Mouse (Mus musculus) midbrain, postnatal 0 days (tissue): ENCODE results near the gene Tspan14. TPM values are rescaled to one million over a fixed set of nuclear protein-coding genes. Genes with fewer than 3 reads are reported as not detected.

Experiments
- ATAC-seq: fragments of 200-750 bp; cut with Nextera tagmentation; 2 replicates; pipeline ENCODE4 v1.8.0; 2017; ENCODE audit warnings: moderate number of reproducible peaks, mild to moderate bottlenecking, moderate TSS enrichment, moderate library complexity; ENCODE audit not compliant: low FRiP score
- DNase-seq: peaks from one replicate; pipeline ENCODE4 v3.0.0-alpha.2; 2015; ENCODE audit warnings: low spot score
- H3K27ac ChIP-seq: fragments of 300-500 bp; sonication (generic); 2 replicates; pipeline ENCODE4 v1.5.1; 2014; ENCODE audit warnings: low read depth, mild to moderate bottlenecking, low read length, mixed read lengths
- H3K27me3 ChIP-seq: fragments of 300-500 bp; sonication (generic); 2 replicates; pipeline ENCODE4 v1.6.1; 2014; ENCODE audit warnings: low read length, control low read depth, mixed read lengths; ENCODE audit not compliant: insufficient read depth
- H3K36me3 ChIP-seq: fragments of 300-500 bp; sonication (generic); 2 replicates; pipeline ENCODE4 v1.6.1; 2014; ENCODE audit warnings: low read length, control low read depth, mixed read lengths; ENCODE audit not compliant: insufficient read depth
- H3K4me1 ChIP-seq: fragments of 300-500 bp; sonication (generic); 2 replicates; pipeline ENCODE4 v1.6.1; 2014; ENCODE audit warnings: mild to moderate bottlenecking, control low read depth, antibody characterized with exemption, low read length, mixed read lengths; ENCODE audit not compliant: insufficient read depth
- H3K4me2 ChIP-seq: fragments of 300-500 bp; sonication (generic); 2 replicates; pipeline ENCODE4 v1.6.1; 2014; ENCODE audit warnings: low read depth, mild to moderate bottlenecking, low read length, mixed read lengths; ENCODE audit not compliant: poor library complexity, severe bottlenecking
- H3K4me3 ChIP-seq: fragments of 300-500 bp; sonication (generic); 2 replicates; pipeline ENCODE4 v1.5.1; 2014; ENCODE audit warnings: low read depth, mild to moderate bottlenecking, low read length, moderate library complexity
- H3K9ac ChIP-seq: fragments of 300-500 bp; sonication (generic); replicated peaks from 2 replicates; pipeline ENCODE4 v1.6.1; 2014; ENCODE audit warnings: mild to moderate bottlenecking, low read length, moderate library complexity, mixed read lengths; ENCODE audit not compliant: poor library complexity, severe bottlenecking
- H3K9me3 ChIP-seq: fragments of 300-500 bp; sonication (generic); 2 replicates; pipeline ENCODE4 v1.6.1; 2016; ENCODE audit warnings: low read length, control low read depth
- CTCF ChIP-seq: IDR thresholded peaks from 2 replicates; pipeline ENCODE4 v1.5.1; 2016; ENCODE audit warnings: antibody characterized with exemption, mild to moderate bottlenecking
- WGBS: fragments of 180-500 bp; shearing (Covaris S2); extraction: QIAGEN DNeasy Blood & Tissue Kit; methylation state at CpG from one replicate; pipeline ENCODE4 v1.1.7; 2014; 5-methylcytosine and 5-hydroxymethylcytosine counted together
- polyA plus RNA-seq: library from polyadenylated mRNA; unstranded; fragments of >200 nt; fragmentation: Nextera tagmentation; extraction: Ambion mirVana; gene quantifications from 2 replicates; pipeline ENCODE4 v1.2.1, GENCODE M21; 2015
- total RNA-seq: library from RNA; depleted of rRNA; stranded (reverse); fragments of >200 nt; gene quantifications from 2 replicates; pipeline ENCODE4 v1.2.3, GENCODE M21; 2014

The Tspan14 gene
- total and polyA plus RNA-seq, 2 experiments from 2014 or later = 28.3 to 31.2 TPM

DNA sequence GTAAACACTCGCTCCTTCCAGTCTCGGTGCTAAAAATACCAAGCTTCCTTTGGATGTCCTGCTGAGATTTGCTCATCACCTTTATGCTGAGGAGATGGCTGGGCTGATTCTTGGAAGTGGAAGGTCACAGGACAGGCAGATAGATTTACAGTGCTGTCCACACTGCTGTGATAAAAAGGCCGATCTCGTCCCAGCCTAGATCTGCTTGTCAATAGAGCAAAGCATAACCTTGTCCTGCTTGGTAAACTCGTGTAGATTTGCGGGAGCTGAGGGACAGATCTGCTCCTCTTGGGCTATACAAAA, 942 bp upstream of the Tspan14 start:
- H3K9me3 ChIP-seq = no peaks in the 10 kb centered on the region
- H3K4me1 ChIP-seq = peaks cover 5% of the 10 kb centered on the region
- ATAC-seq (no peak), DNase-seq (no peak)
- H3K9ac ChIP-seq = peak overlapping the region; percentile 83
- peak overlapping the region; percentile 77 for H3K4me3 ChIP-seq
- no peaks in the 10 kb centered on the region for H3K36me3 ChIP-seq
- H3K27ac ChIP-seq = peak overlapping the region; percentile 90
- no peak for TF ChIP-seq CTCF
- peak overlapping the region; percentile 87 for H3K4me2 ChIP-seq
- no peaks in the 10 kb centered on the region for H3K27me3 ChIP-seq
- 5% methylated on average over 6 of the region's 6 CpGs for WGBS

DNA sequence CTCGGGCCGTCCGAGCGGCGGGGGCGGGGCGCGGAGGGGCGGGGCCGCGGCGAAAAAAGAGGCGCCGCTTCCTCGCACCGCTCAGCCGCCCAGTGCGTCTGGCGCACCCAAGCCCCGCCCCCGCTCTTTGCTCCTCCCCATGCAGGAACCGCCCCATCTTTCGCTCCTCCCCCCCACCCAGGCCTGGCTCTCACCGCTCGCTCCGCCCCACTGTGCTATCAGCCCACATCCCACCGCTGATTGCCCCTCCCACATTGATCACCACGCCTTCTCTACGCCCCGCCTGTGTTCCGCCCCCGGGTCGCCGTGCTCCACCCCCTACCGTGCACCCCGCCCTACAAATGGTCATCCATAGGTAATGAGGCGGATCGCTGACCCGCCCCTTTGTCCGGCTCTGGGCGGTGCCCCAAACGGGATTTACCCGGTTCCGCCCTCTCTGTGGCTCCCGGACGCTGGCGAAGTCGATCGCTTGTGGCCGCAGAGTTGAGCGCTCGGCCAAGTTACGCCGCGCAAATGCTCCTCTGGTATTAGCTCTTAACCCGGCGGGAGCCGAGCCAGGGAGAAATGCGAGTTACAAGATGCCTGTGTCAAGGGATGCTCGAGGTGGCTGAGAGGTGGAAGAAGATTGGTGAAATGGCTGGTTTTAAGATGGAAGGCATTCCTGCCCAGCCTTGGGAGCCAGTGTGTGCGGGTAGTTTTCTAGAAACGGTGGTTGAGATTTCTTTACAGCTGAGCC, 423 bp upstream of the Tspan14 start:
- TF ChIP-seq CTCF = no peak
- Histone ChIP-seq H3K9me3 (no peaks in the 10 kb centered on the region), H3K4me2 (peak overlapping the region; percentile 87), H3K27ac (peak overlapping the region; percentile 90), H3K9ac (peak overlapping the region; percentile 83), H3K4me3 (peak overlapping the region; percentile 77), H3K27me3 (no peaks in the 10 kb centered on the region), H3K4me1 (peaks cover 5% of the 10 kb centered on the region), H3K36me3 (no peaks in the 10 kb centered on the region)
- WGBS = under 1% methylated on average over 47 of the region's 62 CpGs
- DNase-seq = peak; percentile 96
- ATAC-seq = peak; percentile 90

DNA sequence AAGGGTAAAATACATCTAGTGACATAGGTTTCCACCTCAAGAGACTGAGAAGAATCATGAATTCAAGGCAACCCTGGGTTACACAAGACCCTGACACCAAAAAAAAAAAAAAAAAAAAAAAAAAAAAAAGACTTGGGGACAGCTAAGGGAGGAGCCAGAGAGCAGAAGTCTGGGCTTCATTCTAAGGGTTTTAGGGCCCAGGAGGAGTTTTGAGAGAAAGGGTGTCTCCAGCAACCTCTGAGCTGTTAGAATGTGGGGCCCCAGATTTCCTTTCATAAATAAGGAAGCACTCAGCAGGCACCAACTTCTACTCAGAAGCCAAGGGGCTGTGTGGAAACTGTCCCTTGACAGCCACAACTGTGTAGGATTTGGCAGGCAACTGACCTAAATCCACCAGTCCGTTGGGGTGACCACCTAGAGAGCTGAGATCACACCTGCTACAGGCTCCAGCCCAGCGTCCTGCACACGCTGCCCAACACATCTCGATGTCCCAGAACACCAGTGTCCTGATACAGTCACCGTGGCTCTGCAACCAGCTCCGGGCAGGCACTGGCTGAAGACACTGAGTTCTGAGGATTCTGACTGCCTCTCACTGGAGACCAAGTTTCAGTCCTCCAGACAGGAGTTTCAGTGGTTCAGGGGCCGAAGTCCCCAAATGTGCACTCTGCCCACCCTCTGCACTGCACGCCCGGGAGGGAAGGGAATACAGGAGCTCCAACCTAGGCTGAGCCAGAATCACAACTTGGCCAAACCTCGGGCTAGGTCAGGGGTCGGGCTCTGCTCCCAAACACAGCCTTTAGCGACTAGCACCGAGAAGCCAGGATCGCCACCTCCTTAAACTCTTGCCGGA, 875 bp downstream of the Tspan14 start:
- H3K4me1 ChIP-seq = peaks cover 5% of the 10 kb centered on the region
- peak overlapping the region; percentile 77 for H3K4me3 ChIP-seq
- TF ChIP-seq CTCF = no peak
- DNase-seq = no peak
- H3K36me3 ChIP-seq = no peaks in the 10 kb centered on the region
- H3K4me2 ChIP-seq = peak overlapping the region; percentile 87
- ATAC-seq = no peak; the same call in 1 of the 2 replicates
- 2% methylated on average over 15 of the region's 15 CpGs for WGBS
- H3K27ac ChIP-seq = peak overlapping the region; percentile 90
- no peaks in the 10 kb centered on the region for H3K9me3 ChIP-seq
- peak overlapping the region; percentile 83 for H3K9ac ChIP-seq
- H3K27me3 ChIP-seq = no peaks in the 10 kb centered on the region

DNA sequence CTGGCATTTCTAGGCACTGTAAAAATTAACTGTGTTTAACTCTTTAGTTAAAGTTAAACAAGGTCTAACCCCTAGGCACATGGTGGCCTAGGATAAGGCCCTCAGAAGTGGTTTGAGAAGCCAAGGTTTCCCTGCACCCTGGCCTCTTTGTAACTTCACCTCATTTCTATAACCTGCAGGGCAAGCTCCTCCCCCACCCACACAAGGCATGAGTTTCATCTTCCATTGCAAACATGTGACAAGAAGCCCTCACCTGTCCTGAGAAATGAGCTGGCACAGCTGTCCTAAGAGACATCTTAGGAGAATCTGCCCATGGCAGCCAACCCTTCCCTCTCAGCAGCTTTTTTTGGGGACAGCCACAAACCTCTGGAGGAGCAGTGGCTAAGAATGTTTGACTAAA, 1.7 kb downstream of the Tspan14 start:
- DNase-seq = no peak
- Histone ChIP-seq H3K27ac (no peak overlapping the region), H3K4me2 (peak overlapping the region; percentile 87), H3K9me3 (no peaks in the 10 kb centered on the region), H3K4me3 (peak overlapping the region; percentile 77), H3K27me3 (no peaks in the 10 kb centered on the region), H3K4me1 (peaks cover 5% of the 10 kb centered on the region), H3K36me3 (no peaks in the 10 kb centered on the region), H3K9ac (0 out of 2 replicates have a peak overlapping the region, but pooled peaks have one; percentile 25)
- no peak for TF ChIP-seq CTCF
- no peak for ATAC-seq

DNA sequence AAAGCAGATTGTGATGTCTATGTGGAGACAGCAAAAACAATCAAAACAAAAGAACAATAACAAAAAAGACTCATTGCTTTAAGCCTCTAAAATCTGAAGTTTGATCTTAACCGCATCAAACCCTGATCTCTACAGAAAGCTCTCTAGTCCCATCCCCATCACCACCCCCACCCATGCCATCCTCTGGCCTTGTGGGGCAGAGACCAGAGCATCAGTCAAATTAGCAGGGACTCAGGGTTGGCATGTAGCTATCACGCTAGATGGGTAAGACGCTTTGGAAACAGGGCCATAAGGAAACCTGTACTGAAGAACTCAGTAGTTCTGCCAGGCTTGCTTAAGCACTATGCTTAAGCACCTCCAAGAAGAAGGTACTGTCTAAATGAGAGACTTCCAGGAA, 2.4 kb downstream of the Tspan14 start:
- no peaks in the 10 kb centered on the region for H3K9me3 ChIP-seq
- no peak for DNase-seq
- no peak overlapping the region for H3K27ac ChIP-seq
- H3K4me3 ChIP-seq = no peak overlapping the region
- no peak overlapping the region for H3K9ac ChIP-seq
- no peaks in the 10 kb centered on the region for H3K36me3 ChIP-seq
- no peak for TF ChIP-seq CTCF
- H3K4me2 ChIP-seq = no peak overlapping the region
- peaks cover 5% of the 10 kb centered on the region for H3K4me1 ChIP-seq
- no peak for ATAC-seq
- 92% methylated on average over 3 of the region's 3 CpGs for WGBS
- H3K27me3 ChIP-seq = no peaks in the 10 kb centered on the region
